Mouse (Mus musculus) kidney, adult 2 months (tissue): Measurements from ENCODE around the gene C4bp.

ENCODE experiments used
- CTCF ChIP-seq: fragments of 200-500 bp; conservative IDR thresholded peaks from 2 replicates; pipeline ENCODE4 v1.5.1; 2011; ENCODE audit warnings: low read depth, mild to moderate bottlenecking, control low read depth, low read length, moderate library complexity, mixed read lengths; ENCODE audit not compliant: insufficient read depth, insufficient read length
- POLR2A ChIP-seq: fragments of 200-500 bp; IDR thresholded peaks from one replicate; pipeline ENCODE4 v1.6.1; 2011; ENCODE audit warnings: low read depth, low read length, control low read depth

GRCm38 (mm10) chr1:130629521-130629920 is 31.9 kb downstream of the C4bp start, which contains the start of gene Zp3r:
- no peak for TF ChIP-seq CTCF
- TF ChIP-seq POLR2A, result no peak
